Mouse (Mus musculus) embryonic fibroblast, embryonic 13.5 days (primary cell): ENCODE data around the gene Foxk1.

Experiments
- CTCF ChIP-seq: IDR thresholded peaks from 2 replicates; pipeline ENCODE4 v1.5.1; 2011; ENCODE audit warnings: mild to moderate bottlenecking, control low read depth, low read length, moderate library complexity, borderline replicate concordance; ENCODE audit not compliant: insufficient read depth
- POLR2A ChIP-seq: IDR thresholded peaks from 2 replicates; pipeline ENCODE4 v1.6.1; 2011; ENCODE audit warnings: low read depth, mild to moderate bottlenecking, control low read depth, low read length, moderate library complexity

GRCm38 (mm10) chr5:142401641-142402625 is 636 bp downstream of the Foxk1 start:
- TF ChIP-seq CTCF (no peak), POLR2A (no peak; the same call in none of the 2 replicates)
